Mouse (Mus musculus) spleen, adult 2 months (tissue): Measurements from ENCODE around the gene Erbb4.

ENCODE experiments used
- CTCF ChIP-seq: fragments of 200-500 bp; IDR thresholded peaks from 2 replicates; pipeline ENCODE4 v1.5.1; 2011; ENCODE audit warnings: mild to moderate bottlenecking, inconsistent platforms; ENCODE audit not compliant: insufficient read depth, insufficient read length, insufficient replicate concordance; ENCODE audit errors: extremely low read depth
- POLR2A ChIP-seq: fragments of 200-500 bp; IDR thresholded peaks from 2 replicates; pipeline ENCODE4 v1.6.1; 2011; ENCODE audit warnings: low read depth, low read length, inconsistent platforms

DNA sequence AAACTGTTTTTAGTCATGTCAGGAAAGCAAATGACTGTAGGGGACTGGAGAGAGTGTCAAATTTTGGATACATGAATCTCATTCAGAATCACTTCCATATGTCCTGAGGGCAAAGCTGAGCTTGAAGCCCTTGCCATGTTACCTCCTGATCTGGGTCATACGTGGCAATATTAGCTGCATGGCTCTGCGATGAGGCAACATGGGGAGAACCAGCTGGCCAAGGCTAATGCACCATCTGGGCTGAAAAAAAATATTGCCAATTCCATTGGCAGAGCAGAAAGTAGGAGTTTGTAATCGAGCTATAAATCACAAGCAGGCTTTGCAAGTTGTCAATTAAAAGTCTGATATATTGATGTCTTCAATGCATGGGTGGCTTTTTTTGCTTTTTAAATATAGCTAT lies 221.0 kb downstream of the Erbb4 start:
- TF ChIP-seq CTCF (no peak), POLR2A (no peak)
